Mouse (Mus musculus) mesoderm, embryonic 11.5 days (tissue): ENCODE measurements at regions not wholly inside any gene's neighbourhood (a gene's known extent, or its start where the extent isn't known, plus 50 kb on each side); places are given as distances from the start of the nearest gene placed in this dataset.

Experiments used
- DNase-seq: peaks from one replicate; pipeline ENCODE4 v3.0.0-alpha.2; 2012; ENCODE audit warnings: low read depth, low spot score

DNA sequence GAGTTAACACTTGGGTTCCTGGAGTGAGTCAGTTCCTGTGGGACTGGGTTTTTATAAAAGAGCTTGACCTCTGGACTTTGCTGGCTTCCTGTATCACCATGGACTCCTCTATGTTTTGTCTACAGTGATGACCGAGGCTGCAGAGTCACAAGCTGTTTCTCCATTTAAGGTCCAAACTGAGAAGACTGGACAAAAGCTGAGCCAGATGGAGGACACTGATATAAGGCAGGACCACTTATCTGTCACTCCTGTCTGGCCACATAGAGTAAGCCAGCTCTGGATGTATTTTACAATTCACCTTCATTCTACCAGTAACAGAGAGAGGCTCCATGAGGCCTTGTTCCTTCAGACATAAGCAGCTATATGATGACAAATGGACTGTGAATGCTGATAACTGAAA is 202.7 kb downstream of the Pik3r1 start:
- DNase-seq: no peak

DNA sequence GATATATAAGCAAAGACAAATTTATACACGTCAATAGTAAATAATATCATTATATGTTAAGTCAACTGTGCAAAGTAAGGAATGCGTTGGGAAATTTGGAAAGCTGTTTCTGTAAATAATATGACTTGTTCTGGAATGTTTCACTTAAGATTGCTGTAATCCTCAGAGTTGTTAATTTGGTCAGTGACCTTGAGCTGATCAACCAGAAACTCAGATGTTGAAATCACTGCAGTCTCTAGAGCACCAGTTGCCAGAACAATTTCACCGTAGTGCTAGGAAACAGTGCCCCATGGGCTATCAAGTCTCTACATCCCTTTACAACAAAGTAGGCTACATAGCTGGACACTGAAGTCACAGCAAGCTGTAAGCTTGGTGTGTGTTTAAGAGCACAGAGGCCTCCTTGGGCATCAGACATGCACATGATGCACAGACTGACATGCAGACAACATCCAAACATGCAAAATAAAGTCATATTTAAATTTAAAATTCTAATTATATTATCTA is 212.6 kb downstream of the Pik3r1 start:
- DNase-seq: no peak

DNA sequence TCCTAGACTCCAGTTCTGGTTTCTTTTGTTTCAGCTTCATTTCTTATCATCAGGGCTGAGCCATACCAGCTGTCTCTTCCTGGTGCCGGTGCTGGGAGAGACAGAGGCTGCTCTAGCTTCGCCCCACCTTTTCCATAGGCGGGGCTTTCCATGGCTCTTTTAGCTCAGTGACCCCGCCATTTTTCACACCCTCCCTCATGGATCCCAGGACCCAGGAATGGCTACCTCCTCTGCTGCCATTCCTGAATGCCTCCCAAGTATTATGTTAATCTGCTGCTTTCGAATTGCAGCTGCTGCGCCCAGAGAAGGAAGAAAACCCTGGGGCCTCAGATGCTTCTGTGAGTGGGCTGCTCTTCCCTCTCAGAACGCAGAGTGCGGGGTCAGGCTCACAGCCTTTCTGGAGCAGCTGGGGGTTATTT is 214.9 kb downstream of the Pik3r1 start:
- DNase-seq: no peak

DNA sequence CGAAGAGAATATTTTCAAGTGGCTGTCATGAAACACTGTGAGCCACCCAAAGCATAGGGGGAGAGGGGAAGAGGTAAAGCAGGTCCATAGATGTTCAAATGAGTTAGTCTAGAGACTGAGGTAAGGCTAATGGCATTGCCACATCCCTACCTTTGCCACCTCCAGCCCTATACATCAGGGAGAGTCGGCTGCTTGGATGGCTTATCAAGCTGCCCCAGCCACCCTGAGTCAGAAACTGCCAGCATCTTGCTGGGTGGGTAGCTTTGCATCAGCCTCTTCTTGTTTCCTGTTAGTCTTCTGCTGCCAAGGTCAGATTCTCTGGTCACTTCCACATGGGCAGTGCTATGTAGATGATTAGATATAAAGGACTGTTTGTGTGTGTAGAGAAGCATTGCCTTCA is 215.6 kb downstream of the Pik3r1 start:
- no peak for DNase-seq

DNA sequence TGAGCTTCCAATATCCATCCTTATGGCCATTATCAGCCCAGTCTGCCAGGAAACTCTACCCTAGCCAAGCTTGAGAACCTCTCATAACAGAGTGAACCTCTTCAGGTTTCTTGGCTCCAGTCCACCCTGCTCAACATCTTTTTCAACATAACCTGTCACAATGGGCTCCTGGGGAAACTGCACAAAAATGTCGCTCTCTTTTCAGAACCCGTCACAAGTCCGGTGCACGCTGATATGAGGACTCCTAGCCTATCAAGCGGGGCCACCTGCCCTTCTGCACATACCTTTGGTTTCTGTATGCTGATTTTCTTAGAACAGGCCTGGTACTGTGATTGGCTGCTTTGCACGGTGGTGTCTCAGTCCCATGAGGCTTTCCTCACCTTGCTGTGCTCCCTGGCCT is 216.9 kb downstream of the Pik3r1 start:
- DNase-seq: no peak

DNA sequence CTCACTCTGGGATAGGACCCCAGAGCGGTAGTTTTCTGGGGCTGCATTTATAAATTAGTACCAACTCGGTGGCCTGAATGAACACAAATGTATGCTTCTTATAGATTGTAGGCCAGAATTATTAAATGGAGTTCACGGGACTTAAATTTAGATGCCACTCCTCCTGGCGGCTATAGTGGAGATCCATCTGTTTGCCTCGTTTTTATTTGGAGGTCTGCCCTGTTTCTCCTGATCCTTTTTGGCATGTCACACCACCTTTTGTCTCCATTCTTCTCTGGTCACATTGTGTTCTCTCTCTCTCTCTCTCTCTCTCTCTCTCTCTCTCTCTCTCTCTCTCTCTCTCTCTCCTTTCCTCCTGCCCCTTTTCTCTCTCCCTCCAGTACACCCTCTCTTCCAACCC is 217.5 kb downstream of the Pik3r1 start:
- no peak for DNase-seq

DNA sequence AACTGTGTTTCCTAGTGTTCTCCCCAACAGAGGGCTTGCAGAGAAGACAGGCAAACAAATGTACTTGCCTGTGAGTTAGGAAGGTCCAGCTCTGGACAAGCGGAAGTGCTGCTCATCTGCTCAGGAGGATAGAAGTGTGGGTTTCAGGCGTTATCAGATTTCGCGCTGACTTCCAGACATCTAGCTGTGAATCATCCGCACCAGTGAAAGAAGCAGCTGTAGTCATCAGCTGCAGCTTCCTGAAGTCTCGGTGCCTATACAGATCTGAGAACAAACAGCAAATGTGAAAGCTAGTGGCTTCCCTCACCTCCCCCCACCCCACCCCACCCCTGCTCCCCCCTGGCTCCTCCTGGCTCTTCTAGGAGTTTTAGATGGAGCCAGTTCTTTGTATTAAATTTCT is 220.1 kb downstream of the Pik3r1 start:
- no peak for DNase-seq

DNA sequence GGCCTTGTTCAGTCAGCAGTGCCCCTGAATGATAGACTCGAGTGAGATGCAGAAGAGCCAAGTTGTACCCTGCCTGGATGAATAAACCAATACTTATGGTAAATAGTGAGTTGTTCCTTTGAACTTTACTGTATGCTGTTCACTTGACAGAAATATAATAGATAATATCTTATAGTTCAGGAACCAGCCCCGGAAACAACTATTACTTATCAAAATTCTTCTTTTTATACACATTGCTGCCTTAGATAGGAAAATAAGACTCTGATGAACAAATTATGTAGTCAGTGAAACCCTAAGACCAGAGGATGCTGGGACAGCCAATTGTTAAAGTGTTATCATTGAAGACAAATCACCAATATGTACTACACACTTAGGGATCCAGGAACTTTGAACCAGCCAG is 220.7 kb downstream of the Pik3r1 start:
- DNase-seq: no peak

DNA sequence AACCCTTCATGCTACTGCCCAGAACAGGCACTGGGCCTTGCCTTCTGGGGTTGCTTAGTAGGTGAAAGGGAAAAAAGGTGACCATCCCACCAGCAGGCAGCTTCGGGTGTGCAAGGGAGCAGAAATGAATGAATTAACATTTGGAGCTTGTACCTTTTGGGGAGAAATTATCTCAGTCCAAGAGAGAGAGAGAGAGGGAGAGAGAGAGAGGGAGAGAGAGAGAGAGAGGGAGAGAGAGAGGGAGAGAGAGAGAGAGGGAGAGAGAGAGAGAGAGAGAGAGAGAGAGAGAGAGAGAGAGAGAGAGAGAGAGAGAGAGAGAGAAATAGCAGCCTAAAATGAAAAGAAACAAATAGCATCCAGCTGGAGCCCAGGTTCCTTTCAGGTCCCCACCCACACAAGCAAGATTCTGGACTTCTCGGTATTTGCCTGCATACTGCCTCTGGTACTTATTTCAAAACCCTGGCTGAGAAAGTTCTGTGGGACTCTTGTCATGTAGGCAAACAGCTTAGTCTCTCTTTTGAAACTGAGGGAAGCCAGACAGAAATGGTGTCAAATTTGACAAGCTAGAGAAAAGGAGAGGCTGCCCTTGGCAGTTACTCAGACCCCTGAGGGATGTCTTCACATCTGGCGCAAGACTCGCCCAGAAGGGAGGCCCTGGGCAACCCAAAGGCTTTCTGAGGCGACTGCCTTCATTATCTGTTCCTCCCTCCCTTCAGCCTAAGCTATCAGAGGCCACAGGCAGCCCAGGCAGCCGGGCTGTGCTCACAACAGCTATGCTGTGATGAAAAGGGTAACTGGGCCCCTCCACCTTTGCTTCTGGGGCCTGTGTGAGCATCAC is 222.5 kb downstream of the Pik3r1 start:
- DNase-seq: no peak

DNA sequence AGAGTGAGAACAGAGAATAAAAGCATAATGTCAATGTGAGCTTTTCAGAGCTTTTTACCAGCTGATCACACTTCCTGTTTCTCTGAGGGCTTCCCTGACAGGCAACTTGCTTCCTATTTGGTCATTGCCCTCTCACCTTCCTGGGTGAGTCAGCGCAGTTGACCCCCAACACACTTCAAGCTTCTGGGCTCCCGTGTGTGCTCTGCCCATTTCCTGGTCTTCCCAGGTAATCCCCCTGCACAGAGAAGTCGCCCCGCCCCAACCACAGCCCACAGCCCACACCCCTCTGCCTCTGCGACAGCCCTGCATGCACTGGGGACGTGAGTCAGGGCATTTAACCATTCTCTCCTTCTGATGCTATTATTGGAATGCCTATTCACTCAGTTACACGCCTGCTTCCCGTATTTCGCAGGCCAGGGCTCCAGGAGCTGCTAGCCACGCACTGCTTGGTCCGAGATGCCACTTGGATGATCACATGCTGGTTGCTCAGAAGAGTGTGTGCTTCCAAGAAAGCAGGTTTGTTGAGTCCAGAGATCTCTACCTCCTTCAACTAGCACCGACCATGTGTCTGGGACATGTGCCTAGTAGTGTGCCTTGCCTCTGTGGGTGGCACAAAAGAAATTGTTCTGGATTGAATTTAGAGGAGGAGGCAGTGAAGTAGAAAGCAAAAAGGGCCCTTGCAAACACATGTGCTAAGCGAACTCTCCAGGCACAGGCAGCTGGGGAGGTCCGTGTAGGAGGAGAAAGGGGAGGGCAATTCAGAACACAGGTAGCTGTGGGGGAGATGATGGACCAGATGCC is 227.4 kb downstream of the Pik3r1 start:
- no peak for DNase-seq

DNA sequence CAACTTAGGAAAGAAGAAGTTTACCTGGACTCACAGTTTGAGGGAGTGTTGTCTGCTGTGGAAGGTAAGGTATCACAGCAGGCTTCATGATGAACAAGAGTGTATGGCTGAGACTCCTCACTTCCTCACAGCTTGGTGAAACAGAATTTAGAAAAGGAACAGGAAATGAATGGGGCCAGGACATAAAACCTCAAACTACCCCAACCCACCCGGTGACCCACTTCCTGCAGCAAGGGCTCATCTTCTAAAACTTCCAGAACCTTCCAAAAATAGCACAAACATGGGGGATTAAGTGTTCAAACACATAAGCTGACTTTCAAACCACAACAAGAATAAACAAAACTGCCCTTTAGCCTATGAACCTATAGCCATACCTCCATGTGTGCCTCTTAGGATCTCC is 229.9 kb downstream of the Pik3r1 start:
- no peak for DNase-seq

DNA sequence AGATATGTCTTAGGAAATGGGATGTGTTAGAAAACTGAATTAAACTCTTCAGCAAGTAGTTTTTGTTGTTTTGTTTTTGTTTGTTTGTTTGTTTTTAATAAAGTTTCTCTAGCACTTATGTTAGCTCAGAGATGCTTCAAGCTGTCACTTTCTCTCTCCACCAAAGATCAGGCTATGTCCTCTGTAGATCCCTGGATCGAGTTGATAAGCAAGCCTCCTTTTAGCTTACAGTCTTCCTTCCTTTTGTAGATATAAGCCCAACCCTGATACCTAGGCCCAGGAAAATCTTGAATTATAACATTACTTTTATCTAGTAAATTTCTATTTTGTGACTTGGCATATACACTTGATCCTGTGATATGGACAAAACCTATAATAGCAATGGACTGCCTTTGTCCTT is 232.0 kb downstream of the Pik3r1 start:
- no peak for DNase-seq

DNA sequence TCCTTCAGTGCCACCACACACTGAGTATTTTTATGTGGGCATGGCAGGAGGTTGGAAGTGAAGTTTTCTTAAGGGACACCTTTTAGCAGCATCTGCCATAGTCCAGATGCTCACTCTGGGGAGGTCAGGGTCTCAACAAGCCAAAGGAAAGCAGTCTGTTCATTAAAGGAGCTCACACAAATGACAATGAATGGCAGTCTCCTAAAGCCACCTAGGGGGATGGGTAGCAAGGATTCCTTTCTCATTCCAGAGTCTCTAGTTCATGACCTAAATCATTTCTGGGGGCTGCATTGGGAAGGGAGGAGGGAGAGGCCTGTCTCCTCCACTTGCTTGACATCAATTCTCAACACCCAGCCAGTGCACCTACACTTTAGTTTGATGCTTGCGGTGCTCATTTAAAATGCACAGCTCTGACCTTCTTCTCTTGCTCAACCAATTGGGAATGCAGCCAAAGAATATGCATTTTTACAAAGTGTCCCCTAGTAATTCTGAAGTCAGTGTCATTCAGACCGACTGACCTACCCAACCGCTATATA is 232.6 kb downstream of the Pik3r1 start:
- DNase-seq: no peak

DNA sequence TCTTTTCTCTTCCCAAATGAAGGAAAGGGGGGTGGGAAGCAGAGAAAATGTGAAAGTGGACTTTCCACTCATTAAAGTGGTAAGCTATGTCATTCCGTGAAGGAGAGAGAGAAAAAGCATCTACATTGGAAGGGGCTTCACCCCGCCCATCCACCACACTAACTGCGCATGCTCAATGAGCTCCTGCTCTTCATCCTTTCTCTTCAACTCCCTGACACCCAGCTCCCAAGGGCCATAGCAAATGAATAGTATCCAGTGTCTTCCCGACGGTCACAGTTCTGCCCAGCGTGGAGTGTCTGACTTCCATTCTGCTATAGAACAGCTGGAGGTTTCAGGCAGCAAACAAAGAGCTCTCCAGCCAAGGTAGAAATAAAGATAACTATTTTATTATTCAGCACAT is 233.5 kb downstream of the Pik3r1 start:
- DNase-seq: no peak

DNA sequence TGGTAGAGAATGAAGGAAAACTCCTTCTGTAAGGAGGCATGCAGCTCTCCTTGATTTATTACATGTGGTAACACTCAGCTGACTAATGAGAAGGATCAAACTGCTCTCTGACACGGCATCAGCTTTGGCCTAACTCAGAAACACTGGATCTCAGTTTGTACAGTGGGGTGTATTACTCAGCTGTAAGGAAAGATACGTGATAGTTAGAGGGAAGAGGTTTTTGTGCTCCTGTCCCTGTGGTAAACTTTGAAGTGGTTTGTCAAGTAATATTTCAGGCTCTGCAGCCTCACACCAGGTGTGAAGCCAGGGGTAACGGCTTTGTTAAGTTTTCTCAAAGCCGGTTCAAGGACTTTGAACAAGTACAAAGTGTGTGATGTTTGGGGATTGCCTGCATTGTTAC is 235.1 kb downstream of the Pik3r1 start:
- DNase-seq: no peak

DNA sequence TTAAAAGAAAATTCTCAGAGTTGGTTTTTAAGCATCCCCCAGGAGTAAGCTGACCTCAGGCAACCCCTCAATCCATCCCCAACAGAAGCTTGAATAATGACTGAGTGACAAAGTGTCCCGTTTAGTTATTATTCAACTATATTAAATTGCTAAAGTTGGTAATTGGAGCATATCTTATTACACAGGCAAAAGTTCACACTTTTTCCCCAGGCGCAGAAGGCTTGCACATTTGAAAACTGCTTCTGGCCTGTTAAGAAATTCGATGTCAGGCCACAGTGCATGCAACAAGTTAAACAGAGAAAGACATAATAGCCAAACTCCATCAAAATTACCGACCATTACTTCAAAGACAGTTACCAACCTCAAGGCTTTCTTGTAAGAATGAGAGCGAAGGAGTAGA is 240.3 kb downstream of the Pik3r1 start:
- no peak for DNase-seq

DNA sequence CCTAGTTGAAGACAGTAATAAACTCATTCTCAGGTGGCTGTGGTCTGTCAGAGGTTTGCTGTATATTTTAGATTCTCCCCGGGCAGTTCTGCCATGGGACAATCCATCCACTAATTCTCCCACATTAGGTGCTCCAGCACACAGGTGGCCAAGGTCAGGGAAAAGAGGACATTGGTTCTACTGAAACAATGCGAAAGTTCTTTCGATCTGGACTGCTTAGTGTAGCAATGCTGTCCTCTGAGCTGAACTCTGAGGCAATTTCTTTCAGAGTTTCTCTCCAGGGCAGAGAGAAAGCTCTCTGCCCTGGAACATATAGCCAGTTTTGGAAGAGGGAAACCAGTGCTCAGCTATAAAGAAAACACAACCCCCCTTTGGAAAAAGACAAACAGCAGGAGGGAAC is 243.2 kb downstream of the Pik3r1 start:
- DNase-seq: no peak

DNA sequence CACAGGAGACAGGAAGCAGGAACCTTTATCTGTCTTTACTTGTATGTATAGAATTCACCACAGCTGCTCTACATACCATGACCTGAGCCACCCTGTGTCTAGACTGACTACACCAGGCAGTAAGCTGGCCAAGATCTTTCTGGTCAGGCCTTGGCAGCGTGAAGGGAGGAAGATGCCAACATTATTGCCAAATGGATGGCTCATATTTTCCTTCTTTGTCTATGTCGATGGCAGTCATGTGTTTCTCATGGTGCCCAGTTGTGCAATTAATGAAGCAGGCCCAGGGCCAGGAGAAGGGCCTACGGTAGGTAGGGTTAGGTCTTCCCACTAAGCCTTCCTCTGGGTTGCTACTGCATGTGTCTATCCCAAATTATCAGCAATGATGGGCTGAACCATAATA is 243.8 kb downstream of the Pik3r1 start:
- DNase-seq: no peak

DNA sequence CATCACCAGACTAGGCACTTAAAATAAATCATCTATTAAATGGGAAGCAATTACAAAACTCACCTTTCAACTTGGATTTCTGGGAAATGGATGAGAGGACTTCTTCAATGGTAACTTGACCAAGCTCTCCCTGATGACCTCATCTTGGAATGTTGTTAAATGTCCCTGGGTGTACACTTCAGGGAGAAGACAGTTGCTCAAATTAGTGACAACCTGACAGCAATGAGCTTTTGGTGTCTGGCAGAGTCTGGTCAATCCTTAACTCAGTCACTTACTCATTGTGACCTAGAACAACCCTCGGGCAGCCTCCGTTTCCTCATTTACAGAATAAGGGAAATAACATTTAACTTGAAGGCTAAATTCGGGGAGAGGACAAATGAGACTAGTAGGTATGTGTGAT is 244.5 kb downstream of the Pik3r1 start:
- no peak for DNase-seq

DNA sequence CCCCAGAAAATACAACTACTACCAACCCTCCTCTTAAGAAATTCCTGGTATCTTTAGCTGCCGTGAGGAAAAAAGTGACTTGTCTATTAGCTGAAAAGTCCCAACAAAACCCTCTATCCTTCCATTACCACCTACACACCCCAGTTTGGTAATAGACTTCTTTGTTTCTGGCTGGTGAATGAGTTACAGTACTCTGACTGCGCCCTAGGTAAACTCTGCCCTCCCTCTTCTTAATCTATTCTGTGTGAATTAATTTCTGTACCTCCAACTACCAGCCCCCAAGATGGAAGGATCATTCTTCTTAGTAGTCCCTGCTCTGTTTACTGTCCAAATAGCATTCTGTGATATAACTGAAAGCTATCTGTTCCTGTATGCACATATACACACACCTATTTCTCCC is 245.4 kb downstream of the Pik3r1 start:
- DNase-seq: no peak

DNA sequence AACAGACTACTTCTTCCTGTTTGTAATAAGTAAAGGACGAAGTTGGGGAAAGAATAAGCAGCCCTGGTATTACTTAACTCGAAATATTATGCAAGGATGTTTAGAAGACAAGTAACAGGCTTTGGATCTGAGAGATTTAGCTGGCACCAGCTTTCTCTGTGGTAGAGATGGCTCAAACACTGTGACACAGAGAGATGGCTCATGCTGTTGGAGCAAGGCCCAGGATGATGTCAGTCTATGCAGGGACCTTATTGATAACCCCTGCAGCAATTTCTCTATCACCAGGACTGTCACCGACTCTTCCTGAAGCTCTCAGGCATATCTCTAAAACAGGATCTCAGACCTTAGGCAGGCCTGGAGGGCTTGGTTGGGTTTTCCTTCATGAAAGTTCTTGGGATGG is 254.7 kb downstream of the Pik3r1 start:
- no peak for DNase-seq

DNA sequence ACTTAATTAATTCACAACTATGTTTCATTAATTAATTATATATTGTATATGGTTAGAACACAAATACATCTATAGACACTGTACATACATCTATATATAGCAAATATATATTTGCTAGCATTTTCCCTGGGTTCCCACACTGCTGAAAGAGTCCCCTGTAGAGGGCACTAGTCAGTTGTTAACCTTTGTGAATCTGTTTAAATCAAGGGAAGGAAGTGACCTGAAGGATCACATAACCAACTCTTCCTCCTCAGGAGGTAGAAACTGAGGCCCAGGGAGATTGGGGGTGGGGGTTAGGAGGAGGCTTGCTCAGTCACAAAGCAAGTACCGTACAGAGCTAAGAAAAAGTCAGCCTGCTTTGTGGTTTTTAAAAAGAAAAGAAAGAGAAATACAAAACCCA is 258.1 kb downstream of the Pik3r1 start:
- DNase-seq: no peak

DNA sequence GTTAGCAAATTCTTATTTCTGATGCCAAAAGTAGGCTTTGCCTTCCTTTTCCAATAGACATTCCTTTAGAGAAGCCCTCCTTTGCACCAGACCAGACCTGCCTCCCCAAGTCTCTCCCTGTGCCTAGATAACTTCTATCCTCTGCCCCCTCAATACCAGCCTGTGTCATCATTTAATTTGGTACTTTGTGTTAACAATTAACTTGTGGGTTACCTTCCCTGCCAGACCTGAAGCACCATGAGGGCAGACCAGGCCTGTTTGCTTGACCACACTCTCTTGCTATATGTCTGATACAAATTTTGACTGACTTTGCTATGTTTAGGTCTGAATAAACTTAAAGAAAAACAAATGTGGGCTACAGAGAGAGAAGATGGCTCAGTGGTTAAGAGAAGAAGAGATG is 259.7 kb downstream of the Pik3r1 start:
- no peak for DNase-seq
